Mouse (Mus musculus): ENCODE data around the gene Otulin.

DNA sequence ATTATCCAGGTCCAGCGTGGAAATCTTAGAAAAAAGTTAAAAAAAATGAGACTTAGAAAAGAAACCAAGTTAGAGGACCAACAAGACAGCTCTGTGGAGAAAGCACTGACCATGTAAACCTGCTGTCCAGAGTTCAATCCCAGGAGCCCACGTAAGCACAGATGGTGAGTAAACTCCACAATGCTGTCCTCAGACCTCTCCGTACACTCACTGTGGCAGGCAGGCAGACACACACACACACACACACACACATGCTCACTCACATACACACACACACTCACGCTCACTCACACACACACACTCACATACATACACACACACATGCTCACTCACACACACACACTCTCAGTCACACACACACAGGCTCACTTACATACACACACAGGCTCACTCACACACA is 17.2 kb downstream of the Otulin start:
- TF ChIP-seq POLR2A (IDR thresholded peaks at IDR 0.05; ENCODE audit: borderline replicate concordance, extremely low read depth, insufficient read depth, insufficient read length, poor library complexity, severe bottlenecking) (no peak), CTCF (IDR thresholded peaks at IDR 0.05; ENCODE audit: borderline replicate concordance, extremely low read depth, insufficient read depth, insufficient read length) (no peak)
